Mouse (Mus musculus) right cerebral cortex, postnatal 36 days (tissue): Measurements from ENCODE around the gene Hsd17b12.

ENCODE experiments used
- DNase-seq, 2 experiments: peaks; one replicate each; pipeline ENCODE4 v3.0.0; 2022; ENCODE audit warnings: low spot score in 2 of 2, mixed read lengths in 1 of 2

Hsd17b12 gene

DNA sequence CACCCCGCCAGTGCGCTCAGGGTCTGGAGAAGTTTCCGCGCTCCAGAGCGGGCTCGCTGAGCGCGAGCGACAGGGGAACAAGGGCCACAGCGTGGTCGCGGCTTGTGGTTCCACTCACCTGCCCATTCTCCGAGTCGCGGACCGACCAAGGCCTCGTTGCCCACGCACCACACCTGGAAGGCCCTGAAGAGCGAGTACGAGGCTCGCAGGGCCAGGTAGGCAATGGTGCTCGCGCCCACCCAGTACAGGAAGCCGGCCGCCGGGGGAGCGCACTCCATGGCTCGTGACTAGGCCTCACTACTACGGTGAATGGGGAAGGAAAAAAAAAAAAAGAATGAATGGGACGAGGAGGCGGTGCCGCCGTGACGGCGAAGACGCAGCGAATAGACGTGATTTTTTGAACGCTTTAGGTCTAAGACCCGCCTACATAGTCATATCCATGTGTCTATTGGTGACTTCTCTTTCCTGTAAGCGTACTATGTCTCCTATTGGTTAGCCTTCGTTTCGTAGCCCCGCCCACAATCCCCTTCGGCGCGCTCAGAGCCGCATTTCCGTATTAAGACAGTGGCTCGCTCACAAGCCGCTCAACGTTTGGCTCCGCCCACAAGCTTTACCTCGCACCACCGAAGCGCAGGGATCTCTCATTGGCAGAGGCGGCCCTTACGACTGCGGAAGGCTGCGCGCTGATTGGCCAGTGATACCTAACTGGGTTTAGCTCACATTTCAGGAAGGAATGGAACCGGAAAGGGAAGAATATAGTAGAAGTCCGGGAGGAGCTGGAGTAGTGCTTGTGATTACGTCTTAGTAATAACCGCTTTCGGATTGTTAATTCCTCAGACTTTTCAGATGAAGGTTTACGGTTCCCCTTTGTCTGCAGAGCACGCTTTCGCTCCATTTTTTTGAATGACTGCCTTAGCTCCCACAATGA is at the start of gene Hsd17b12:
Hsd17b12 (minus strand) TSS at position 373 of the 928 bp plus-strand sequence.
- DNase-seq = peak; percentile 100

DNA sequence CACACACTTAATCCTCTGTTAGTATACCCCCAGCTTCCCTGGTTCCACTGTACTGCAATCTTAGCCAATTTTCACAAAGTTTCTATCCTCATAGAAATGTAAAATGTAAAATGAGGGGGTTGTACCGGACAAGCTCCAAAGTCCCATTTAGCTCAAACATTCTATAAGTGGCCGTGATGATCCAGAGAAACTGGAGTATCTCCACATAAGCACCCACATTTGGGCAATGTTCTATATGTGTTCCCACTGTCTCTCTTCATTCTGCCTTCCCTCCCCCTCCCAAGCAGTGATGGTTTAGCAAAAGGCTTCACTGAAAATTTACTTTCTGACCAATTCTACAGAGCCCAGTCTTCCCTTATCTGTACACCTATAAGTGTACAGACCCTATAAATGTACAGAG is 27.1 kb upstream of the Hsd17b12 start:
- peak in 1 of 2 experiments; percentile 37 for DNase-seq

DNA sequence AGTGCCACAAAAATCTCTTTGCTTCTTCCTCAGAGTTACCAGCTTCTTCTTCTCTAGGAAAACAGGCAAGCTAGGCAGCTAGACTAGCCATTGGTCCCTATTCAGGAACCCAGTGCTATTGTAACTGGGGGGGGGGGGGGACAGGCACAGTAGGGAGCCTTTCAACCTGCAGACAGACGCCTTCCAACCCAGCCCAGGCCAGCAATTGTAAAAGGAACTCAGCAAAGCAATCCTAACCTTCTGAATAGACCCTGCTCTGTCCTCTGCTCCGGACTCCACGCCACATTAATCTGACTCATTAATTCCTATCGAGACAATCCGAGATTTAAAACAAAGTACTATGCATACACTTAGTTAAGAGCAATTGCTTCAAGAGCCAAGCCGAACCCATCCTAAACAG is 26.4 kb upstream of the Hsd17b12 start:
- no peak for DNase-seq

DNA sequence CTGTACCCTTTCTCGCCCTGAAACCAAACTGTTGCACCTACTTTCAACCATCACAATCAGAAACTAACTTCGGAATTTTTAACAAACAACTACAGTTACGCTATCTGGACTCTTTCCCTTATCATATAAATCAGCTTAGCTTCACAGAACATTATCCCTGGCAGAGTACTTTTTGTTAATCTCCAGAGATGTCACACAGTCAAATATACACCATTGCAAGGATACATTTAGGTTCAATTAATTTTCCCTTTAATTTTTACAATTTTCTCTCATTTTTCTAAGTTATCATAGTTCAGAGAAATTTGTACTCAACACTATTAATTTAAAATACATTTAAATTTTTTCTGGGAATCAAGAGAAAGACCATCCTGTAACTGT is 21.3 kb upstream of the Hsd17b12 start:
- DNase-seq = no peak

DNA sequence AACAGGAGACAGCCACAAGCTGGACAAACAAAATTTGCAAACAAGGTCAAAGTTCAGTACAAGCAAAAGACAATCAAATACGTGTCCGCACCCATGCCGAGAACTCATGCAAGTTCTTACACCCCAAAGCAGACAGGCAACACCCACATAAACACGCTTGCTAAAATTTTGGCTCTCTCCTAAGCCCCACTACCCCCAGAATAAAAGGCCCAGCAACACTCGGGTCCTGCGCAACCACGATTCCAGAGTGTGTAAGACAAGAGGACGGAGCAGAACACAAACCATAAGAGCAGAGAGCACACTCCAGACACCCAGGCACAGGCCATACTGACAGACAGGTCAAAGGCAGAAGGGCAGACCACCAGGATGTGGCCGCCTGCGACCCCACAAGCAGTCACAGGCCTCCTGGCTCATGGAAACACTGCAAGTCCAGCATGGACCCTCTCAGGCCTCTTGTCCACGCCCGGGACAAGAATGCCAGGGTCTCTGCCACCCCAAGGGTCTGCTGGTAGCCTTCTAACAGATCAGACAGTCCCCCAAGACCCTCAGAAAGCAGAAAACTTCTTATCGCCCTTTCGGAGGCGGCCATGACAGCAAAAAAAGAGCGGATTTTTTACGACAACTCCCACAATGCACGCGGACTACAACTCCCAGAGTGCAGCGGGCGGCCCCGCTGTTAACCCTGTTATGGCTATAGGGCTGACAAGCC is 20.7 kb upstream of the Hsd17b12 start:
- peak; percentile 85 to 87 for DNase-seq

DNA sequence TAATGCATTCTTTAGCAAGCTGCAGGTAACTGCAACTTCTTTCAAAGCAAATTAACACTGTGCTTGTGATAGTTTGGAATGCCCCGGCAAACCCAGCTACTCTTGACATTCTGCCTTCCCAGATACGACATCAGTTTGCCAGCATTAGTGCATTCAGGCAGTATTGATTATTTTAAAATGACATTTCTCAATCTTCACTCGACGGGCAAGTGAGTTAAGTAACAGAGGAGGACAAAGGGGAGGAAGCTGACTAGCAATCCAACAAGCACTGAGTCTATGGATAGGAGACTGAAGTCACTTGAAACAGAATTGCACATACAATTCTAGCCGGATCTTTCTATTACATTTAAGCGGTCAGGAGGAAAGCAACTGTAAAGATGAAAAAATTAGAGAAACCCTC is 19.5 kb upstream of the Hsd17b12 start:
- no peak for DNase-seq

DNA sequence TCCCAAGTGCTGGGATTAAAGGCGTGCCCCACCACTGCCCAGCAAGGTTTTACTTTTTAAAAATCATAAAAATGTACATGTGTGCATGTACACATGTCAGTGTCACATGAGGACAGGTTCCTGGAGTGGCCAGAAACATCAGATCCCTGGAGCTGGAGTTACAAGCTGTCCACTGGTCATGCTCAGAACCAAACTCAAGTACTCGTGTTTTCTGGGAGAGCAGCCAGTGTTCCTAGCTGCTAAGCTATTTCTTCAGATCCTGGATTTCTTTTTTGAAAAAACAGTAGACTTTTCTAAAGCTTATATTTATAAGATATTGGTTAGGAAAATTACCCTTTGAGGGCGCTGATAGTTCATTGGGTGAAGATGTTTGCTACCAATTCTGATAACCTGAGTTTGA is 18.6 kb upstream of the Hsd17b12 start:
- no peak for DNase-seq

DNA sequence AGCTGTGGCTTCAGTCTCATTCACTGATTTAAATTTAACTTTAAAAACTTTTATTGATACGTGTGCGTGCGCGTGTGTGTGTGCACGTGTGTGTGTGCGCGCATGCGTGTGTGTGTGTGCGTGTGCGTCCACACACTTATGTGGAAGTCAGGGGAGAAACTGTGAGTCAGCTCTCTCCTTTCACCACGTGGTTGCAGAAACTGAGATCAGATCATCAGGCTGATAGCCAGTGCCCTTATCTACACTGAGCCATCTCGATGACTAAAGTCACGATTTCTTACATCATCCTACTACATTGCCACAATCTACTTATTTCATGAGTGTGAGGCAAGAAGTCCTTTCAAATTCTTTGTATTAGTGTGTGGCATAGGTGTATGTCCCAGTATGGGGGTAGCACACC is 15.8 kb upstream of the Hsd17b12 start:
- DNase-seq = no peak

DNA sequence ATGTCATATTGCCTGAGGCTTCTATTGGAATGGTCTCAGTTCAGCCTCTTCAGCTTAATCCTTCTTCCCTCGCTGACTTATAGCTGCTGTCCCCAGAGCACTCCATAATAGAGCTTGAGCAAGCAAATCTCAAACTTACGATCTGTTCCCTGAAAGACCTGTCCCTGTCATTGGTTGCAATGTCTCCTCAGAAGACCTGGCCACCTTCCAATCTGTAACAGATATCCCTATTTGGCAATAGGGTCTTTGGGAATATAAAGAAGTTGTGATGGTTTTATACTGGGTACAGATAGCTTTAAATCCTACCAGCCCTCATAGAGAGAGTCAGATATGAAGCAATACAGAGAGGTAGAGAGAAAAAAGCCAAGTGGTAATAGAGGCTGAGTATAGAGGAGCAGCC is 5.4 kb upstream of the Hsd17b12 start:
- DNase-seq = no peak

DNA sequence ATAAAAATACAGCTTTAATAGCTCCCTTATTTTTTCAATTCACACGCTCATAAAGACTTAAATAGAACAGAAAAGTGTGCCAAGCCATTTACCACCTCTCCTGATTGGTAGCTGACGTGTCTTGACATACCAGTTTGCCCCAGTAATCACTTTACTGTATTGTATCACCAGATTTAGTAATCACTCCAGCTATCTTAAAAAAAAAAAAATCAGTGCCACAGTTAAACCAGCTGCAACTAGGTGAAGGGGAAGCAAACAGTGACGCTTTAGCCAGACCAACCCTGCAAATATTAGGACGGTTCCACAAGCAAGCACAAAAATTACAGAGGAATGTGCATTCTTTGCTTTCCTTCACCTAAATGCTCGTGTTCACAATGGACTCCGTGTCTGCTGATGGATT is 4.4 kb upstream of the Hsd17b12 start:
- DNase-seq = no peak

DNA sequence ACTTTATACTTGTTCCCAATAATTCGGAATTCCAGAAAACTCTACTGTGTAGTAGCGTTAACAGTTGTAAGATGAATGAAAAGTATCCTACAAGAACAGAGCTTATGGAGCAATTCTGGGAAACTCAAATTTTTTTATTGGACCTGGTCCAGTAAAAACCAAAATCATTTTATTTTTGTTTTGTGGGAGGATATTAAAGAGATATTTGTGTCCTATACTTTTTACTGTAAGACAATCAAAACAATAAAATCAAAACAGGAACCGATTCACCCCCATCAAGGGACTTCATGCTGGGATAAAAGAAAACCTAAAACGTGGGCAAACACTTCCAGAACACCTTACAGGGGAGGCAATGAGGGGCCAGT is 738 bp upstream of the Hsd17b12 start:
- no peak for DNase-seq

DNA sequence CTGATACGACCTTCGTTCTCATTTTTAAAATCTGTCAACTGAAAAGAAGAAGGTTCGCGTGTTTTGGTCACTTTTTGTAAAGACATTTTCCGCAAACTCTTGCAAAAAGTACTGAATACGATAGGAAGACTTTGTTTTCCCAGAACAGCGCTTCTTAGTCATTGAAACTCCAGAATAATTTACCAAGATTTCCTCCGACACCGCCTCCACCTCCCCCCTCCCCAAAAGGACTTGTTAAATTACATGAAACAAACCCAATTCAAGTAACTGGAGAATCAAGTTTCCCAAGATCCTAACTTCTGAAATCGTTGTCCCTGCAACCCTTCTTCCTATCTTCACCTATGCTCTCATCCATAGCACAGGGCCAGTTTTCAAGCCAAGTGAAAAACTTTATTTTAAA is 713 bp downstream of the Hsd17b12 start:
- DNase-seq = no peak

DNA sequence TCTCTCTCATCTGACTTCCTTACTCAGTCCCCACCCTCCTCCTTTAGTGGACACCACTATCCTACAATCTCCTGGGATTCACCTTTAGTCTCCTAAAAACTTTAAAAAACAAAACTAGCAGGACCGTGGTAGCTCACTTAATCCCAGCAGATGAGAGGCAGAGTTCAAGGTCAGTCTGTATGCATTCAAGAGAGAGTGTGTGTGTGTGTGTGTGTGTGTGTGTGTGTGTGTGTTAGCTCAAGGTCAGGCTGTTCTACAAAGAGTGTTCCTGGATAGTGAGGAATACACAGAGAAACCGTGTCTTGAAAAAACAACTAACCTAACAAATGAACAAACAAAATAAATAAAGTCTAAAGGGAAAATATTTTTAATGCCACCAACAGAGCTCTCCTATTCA is 12.6 kb downstream of the Hsd17b12 start:
- no peak for DNase-seq

DNA sequence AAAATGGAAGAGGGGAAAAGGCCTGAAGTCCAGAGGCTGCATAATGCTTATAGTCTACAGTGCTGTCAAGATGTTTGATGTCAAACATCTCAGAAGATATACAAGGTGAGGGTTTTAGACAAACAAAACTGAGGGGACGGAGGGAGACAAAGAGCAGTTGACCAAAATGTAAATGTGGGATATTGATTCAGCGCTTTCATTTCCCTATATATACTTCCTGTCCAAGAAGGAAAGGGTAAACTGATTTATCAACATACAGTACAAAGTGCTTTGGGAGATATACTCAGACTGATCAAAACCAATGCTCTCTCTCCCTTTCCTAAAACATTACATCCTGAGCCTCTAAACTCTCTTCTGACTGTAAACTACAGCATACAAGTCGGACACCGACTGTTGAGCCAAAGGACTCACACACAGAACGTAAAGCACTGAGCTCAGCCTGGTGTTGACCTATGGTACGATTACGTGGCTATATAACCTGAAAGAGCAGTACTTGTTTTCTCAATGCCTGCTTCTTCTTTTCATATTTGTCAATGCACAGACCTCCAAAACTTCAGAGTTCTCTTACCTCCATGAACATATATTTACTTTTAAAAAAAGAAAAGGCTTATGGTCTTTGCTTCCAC is 13.1 kb downstream of the Hsd17b12 start:
- no peak for DNase-seq

DNA sequence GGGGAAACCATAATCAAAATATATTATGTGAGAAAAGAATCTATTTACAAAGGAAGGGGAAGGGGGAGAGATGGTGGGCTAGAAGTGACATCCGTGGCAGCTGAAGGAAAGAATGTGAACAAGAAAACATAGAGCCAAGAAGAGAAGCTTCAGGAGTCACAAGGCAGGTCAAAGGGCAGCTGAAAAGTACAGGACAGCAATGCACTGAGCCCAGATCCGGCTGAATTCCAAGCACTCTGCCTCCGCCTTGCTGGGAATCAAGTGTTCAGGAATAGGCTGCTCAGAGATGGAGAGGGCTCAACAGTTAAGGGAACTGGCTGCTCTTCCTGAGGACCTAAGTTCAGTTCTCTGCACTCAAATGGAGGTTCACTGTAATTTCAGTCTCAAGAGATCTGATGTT is 16.5 kb downstream of the Hsd17b12 start:
- no peak for DNase-seq

DNA sequence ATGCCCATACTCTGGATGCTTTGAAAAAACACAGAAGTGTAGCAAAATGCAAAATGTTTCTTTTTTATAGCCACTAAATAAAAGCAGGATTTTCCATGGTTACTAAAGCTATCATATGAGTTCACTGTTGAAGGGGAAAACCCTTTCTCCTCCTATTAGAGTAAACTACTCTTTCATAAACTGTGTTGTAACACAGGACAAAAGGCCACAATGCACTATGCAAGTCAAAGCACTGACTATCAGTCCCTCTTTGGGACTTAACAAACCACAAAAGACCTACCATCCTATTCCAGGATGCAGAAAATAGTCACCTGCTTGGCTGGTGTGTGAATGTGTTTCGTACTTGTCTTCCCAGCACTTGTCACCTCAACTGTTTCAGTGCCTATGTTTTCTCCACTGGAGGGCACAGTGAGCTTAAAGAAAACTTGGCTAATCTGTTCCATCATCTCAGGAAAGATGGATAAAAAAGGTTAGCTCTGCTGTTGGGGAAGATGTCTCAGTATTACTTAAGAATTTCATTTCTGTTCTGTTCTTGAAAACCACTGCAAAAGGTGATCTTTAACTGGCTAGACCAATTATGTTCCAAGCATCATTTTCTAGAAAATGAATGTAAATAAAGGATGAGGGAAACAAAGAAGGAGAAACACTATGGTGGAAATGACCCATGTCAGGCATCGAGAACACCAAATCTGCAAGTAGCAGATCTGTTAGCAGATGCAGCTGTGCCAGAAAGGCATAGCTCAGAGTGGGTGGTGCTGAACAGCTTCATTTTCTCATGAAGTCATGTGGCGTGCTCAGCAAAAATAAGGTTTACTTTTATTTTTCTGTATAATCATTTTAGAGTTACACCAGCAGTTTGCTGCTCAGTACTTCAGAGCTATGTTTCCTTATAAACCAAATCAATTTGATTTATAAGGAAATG is 19.0 kb downstream of the Hsd17b12 start:
- DNase-seq = peak in 1 of 2 experiments; percentile 14

DNA sequence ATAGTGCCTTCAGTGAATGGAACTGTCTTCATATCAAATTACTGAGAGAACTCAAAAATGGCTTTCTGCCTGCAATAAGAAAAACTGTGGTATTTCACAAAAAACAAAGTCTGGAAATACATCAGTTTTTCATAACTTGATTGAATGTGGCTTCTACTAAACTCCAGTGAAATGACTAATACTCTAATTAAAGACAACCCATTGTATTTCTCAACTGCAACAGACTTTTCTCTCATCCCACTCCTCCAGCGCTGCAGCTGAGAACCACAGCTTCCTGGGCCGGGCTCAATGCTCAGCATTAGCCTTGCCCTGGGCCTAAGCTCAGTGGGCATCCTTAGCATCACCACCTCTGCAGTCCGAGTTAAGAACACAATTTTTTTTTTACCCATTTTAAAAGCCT is 20.9 kb downstream of the Hsd17b12 start:
- DNase-seq = no peak

DNA sequence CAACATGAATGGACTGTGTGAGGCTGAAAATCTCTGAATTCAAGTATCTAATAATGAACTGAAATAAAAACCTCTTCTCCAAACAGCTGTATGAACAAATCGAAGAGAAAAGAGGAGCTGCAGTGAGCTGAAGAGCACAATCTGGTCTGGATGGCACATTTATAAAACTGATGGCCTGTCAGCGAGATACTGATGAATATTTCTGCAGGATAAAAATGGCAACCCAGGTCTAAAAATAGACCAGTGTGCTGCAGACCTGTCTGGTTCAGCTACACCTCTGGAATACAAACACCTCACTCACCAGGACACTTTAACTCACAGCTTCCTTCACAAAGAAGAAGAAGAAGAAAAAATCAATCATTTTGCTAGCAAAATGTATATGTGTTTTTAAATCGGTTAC is 29.3 kb downstream of the Hsd17b12 start:
- DNase-seq = no peak

DNA sequence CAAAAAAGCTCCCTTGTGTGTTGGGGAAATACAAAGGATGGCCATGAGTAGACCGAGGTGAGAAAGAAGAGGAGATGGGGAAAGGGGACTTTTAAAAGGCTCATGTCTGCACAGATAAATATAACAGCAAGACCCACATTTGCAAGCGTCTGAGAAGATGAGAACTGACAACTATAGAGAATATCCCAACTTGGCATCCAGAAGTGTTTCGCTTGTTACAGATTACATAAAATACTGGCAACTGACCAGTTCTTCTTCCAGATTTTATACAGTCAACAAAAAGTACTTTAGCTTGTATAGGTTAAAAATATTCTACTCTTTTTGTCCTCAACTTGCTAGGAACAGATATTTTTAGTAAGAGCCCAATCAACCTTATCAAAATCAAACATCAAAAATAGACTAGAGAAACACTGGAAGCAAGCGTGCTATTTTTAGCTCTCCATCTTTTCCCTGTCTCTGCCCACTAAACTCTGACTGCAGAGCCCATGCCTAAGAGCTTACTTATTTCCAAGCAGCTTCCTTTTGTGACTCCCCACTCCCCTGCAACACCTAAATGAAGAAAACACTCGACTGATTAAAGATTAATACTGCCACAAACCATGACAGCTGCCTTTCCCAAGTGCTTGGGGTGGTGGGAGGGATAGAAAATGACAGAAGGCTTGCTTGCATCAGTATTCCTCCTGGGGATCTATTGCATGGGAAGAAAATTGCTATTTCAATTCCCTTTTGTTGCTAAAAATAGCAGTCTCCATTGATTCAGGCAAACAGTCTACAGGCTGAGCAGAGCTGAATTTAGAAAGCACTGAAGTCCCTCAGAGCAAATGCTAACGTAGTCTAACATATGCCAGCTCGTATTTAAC is 35.4 kb downstream of the Hsd17b12 start:
- peak in 1 of 2 experiments; percentile 18 for DNase-seq

DNA sequence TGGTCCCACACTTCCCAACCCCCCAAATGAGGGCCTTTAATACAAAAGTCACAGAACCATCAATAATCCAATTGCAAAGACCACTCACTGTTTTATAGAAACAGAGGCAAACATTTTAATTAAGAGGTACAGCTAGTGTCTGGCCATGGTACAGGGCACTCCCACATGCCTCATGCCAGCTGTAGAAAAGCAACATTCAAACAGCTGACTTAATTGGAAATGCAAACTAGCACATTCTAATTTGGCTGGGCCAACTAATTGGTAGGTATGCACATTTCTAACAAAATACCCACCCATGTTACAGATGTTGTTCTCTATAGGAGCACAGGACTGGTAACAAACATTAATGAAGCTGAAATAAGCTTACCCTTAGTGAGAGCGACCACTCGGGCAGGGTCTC is 54.0 kb downstream of the Hsd17b12 start:
- no peak for DNase-seq

DNA sequence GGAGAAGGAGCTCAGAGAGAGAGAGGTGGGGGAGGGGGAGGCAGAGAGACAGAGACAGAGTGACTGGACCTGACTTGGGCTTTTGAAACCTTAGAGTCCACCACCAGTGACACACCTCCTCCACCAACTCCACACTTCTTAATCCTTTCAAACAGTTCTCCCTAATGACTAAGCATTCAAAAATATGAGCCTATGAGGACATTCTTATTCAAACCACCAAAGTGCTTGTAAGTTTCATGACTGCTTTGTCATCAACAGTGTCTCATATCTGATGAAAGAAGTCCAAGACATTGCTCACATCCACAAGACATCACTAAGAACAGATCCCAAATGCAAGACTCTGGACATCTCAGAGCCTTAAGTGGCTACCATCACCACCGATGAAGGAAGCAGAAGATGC is 67.9 kb downstream of the Hsd17b12 start:
- DNase-seq = no peak
